Mouse (Mus musculus) lung, adult 2 months (tissue): ENCODE measurements around the gene Neurod2. TPM values are rescaled to one million over a fixed set of nuclear protein-coding genes. Genes with fewer than 3 reads are reported as not detected.
A peak's percentile ranks its signal among the peaks of the same experiment; 100 is the strongest.

Experiments
- DNase-seq: peaks from one replicate; pipeline ENCODE4 v3.0.0; 2022
- H3K4me1 ChIP-seq: fragments of 200-500 bp; 2 replicates; pipeline ENCODE4 v1.6.1; 2011; ENCODE audit warnings: low read length; ENCODE audit not compliant: control insufficient read depth, insufficient read depth
- H3K4me3 ChIP-seq: fragments of 200-500 bp; replicated peaks from 2 replicates; pipeline ENCODE3; 2011; ENCODE audit warnings: low read depth, mild to moderate bottlenecking, control low read depth, low read length; ENCODE audit errors: extremely low read depth
- CTCF ChIP-seq: fragments of 200-500 bp; IDR thresholded peaks from 2 replicates; pipeline ENCODE4 v1.5.1; 2011; ENCODE audit warnings: mild to moderate bottlenecking, low read length, control low read depth; ENCODE audit not compliant: insufficient read depth
- POLR2A ChIP-seq: fragments of 200-500 bp; IDR thresholded peaks from 2 replicates; pipeline ENCODE4 v1.6.1; 2011; ENCODE audit warnings: low read depth, mild to moderate bottlenecking, control low read depth, low read length, borderline replicate concordance; ENCODE audit errors: extremely low read depth
- WGBS: fragments of 180-500 bp; shearing (Covaris S2); methylation state at CpG from one replicate; pipeline ENCODE4 v1.1.7; 2018; 5-methylcytosine and 5-hydroxymethylcytosine counted together
- polyA plus RNA-seq: library from polyadenylated mRNA; depleted of rRNA; stranded (reverse); fragments of >200 nt; gene quantifications from 2 replicates; pipeline ENCODE4 v1.2.3, GENCODE M21; 2012

The Neurod2 gene
- polyA plus RNA-seq, 1 experiment = not detected

GRCm38 (mm10) chr11:98367171-98367862, 37.9 kb upstream of the Neurod2 start:
- Histone ChIP-seq H3K4me3 (no peak overlapping the region), H3K4me1 (peaks cover 4% of the 10 kb centered on the region; the same call in 1 of the 2 replicates)
- 54% methylated on average over 10 of the region's 10 CpGs for WGBS
- no peak for DNase-seq
- TF ChIP-seq POLR2A (no peak), CTCF (no peak)

DNA sequence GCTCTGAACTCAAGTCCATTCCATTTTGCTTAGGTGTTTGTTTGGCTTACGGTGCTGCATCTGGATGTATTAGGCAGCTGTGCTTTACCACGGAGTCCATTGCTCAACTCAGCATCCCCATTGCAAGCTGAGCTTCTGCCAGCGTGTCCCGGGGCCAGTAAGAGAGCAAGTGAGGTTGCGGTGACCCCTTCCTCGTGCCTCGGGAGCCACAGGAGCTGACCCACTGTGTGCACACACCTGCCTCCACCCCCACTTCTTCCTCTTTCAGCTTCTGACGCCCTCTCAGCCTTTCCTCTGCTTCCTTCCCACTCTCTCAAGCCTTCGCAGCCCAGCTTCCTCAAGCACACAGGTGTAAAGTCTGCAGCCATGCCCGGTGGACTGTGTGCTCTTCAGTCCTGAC, 36.8 kb upstream of the Neurod2 start:
- TF ChIP-seq CTCF = no peak
- TF ChIP-seq POLR2A = no peak
- DNase-seq = no peak
- Histone ChIP-seq H3K4me1 (peaks cover 13% of the 10 kb centered on the region), H3K4me3 (no peak overlapping the region)
- 45% methylated on average over 10 of the region's 10 CpGs for WGBS

DNA sequence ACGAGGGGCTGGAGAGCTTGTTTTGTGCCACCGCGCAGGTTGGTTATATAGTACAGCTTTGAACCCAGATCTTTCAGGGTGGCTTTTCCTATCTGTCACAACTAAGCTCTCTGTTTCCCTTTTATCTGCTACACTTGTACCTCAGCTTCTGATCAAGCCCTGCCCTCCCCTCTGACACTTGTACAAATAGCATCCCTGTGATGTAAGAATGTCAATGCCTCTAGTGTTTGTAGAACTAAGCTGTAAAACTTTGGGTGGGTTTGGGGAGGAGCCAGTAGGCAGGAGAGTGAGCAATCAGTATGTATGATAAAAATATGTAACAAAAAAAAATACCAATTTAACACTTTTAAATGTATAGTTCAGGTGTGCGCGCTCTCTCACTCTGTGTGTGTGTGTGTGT, 35.0 kb upstream of the Neurod2 start:
- peaks cover 18% of the 10 kb centered on the region for H3K4me1 ChIP-seq

DNA sequence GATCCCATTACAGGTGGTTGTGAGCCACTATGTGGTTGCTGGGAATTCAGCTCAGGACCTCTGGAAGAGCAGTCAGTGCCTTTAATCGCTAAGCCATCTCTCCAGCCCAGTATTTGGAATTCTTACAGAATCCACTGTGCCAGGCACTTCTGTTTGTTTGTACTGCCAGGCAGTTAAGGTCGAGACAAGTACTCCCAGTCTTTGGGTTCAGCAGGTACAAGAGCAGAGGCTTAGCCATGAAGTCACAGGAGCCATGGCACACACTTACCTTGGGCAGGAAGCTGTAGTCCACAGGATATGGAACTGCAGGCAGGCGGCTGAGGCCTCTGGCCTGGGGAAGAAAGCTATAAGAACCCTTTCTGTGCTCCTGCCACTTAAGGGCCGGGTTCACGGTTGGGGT, 34.4 kb upstream of the Neurod2 start:
- 61% methylated on average over 5 of the region's 5 CpGs for WGBS
- DNase-seq = no peak
- TF ChIP-seq POLR2A (peak; percentile 33; the same call in 1 of the 2 replicates), CTCF (no peak)
- H3K4me1 ChIP-seq = peaks cover 21% of the 10 kb centered on the region
- no peak overlapping the region for H3K4me3 ChIP-seq

More for the DNA sequence above, 35.0 kb upstream of the Neurod2 start:
- no peak for TF ChIP-seq POLR2A
- TF ChIP-seq CTCF = no peak
- DNase-seq = no peak
- H3K4me3 ChIP-seq = no peak overlapping the region
- 80% methylated on average over 5 of the region's 5 CpGs for WGBS

- H3K4me1 ChIP-seq = peaks cover 24% of the 10 kb centered on the region
- DNase-seq = no peak
- TF ChIP-seq POLR2A = no peak
- no peak for TF ChIP-seq CTCF
- WGBS = 60% methylated on average over 9 of the region's 9 CpGs
- H3K4me3 ChIP-seq = no peak overlapping the region
Measured at GRCm38 (mm10) chr11:98360866-98361521, 31.5 kb upstream of the Neurod2 start.

- peak within 1 kb of the TSS; percentile 88 for H3K4me3 ChIP-seq
- TF ChIP-seq CTCF = no peak
- peak; percentile 73 for TF ChIP-seq POLR2A
- under 1% methylated on average over 60 of the region's 60 CpGs for WGBS
- peak; percentile 86 for DNase-seq
- peaks cover 26% of the 10 kb centered on the region for H3K4me1 ChIP-seq
Measured at GRCm38 (mm10) chr11:98358161-98359083, 29.0 kb upstream of the Neurod2 start, which contains the start of gene Stard3. TSS of gene Stard3 (plus strand) at chr11:98358368.

DNA sequence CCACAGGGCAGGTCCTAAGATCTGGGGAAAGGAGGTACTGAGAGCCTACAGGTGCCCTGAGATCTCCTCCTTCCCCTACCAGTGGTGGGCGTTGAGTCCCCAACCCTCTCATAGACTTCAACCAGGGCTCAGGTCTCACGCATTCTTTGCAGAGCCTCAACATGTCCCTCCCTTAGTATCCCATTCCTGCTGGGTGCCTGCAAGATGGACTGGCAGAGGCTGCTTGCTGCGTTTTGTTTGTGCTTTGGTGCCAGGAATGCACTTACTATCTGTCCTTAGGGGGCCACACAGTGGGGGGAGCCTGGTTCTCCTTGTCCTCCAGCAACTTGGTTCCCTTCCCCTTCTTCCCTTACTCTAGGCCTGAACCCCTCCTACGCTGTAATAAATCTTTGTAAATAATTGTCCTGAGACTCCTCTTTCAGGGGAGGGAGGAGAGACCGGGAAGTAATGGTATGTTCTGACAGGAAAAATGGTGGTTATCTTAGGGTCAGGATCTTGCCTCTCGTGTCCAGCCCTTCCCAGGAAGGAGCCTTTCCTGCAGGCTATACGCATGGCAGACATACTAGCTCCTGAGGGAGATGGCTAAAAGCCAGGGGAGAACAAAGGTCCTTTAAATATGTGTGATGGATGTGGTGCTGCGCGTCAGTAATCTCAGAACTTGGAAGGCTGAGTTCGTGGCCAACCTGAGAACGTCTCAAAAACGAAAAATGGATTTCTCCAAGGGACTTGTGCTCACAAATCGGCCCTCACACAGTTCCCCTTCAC, 28.1 kb upstream of the Neurod2 start:
- peaks cover 26% of the 10 kb centered on the region for H3K4me1 ChIP-seq
- TF ChIP-seq POLR2A (no peak), CTCF (no peak)
- peak overlapping the region; percentile 62 for H3K4me3 ChIP-seq
- 9% methylated on average over 13 of the region's 13 CpGs for WGBS
- DNase-seq = peak; percentile 24

DNA sequence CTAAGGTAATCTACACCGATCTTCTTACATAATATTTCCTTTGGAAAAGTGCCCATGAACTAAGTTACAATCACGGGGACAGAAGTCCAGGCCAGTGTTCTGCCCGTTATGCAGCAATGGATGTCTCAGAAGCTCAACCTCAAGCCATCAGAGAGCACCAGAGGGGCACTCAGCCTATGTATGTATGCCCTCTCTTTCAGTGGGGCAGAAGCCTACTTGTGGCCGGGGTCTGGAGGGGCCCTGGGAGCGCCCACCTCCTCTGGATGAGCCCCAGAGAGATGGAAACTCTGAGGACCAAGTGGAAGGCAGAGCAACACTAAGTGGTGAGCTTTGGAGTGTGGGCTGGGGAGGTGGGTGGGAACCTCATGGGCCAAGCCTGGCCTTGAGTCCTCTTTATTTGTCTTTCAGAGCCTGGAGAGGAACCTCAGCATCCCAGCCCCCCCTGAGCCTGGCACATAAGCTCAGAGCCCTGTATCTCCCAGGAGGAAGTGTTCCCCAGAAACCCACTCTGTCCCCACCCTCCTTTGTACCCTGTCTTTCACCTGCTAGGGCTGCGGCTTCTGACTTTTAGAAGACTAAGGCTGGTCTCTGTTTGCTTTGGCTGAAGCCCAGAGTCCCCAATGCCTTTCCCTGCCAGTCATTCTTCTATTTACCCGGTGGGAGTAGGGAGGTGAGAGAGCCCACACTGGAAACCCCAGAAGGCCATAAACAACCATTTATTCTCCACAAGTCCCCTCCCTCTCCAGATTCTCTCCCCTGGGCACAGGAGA, 27.4 kb upstream of the Neurod2 start:
- Histone ChIP-seq H3K4me1 (peaks cover 20% of the 10 kb centered on the region), H3K4me3 (no peak overlapping the region)
- DNase-seq = no peak
- TF ChIP-seq CTCF (no peak), POLR2A (no peak)
- WGBS = 41% methylated on average over 7 of the region's 7 CpGs
